Mouse (Mus musculus) limb, embryonic 12.5 days (tissue): Measurements from ENCODE around the gene Olfr209. TPM values are rescaled to one million over a fixed set of nuclear protein-coding genes. Genes with fewer than 3 reads are reported as not detected.

Source experiments
- ATAC-seq: fragments of 200-750 bp; cut with Nextera tagmentation; 2 replicates; pipeline ENCODE4 v1.8.0; 2017; ENCODE audit warnings: low read depth, moderate TSS enrichment; ENCODE audit not compliant: insufficient number of reproducible peaks, insufficient read depth, low FRiP score, low TSS enrichment
- H3K27ac ChIP-seq: fragments of 300-500 bp; sonication (generic); 2 replicates; pipeline ENCODE4 v1.5.1; 2016; ENCODE audit warnings: mild to moderate bottlenecking, moderate library complexity
- H3K27me3 ChIP-seq: fragments of 300-500 bp; sonication (generic); 2 replicates; pipeline ENCODE4 v1.6.1; 2016; ENCODE audit warnings: mild to moderate bottlenecking, moderate library complexity
- H3K36me3 ChIP-seq: fragments of 300-500 bp; sonication (generic); 2 replicates; pipeline ENCODE4 v1.6.1; 2016; ENCODE audit warnings: mild to moderate bottlenecking, moderate library complexity
- H3K4me1 ChIP-seq: fragments of 300-500 bp; sonication (generic); replicated peaks from 2 replicates; pipeline ENCODE4 v1.6.1; 2016
- H3K4me2 ChIP-seq: fragments of 300-500 bp; sonication (generic); 2 replicates; pipeline ENCODE4 v1.6.1; 2016; ENCODE audit warnings: mild to moderate bottlenecking, moderate library complexity
- H3K4me3 ChIP-seq: fragments of 300-500 bp; sonication (generic); replicated peaks from 2 replicates; pipeline ENCODE4 v1.5.1; 2016; ENCODE audit warnings: mild to moderate bottlenecking
- H3K9ac ChIP-seq: fragments of 300-500 bp; sonication (generic); replicated peaks from 2 replicates; pipeline ENCODE4 v1.6.1; 2016; ENCODE audit warnings: mild to moderate bottlenecking, moderate library complexity
- H3K9me3 ChIP-seq: fragments of 300-500 bp; sonication (generic); 2 replicates; pipeline ENCODE4 v1.6.1; 2016; ENCODE audit warnings: mild to moderate bottlenecking, moderate library complexity
- WGBS: fragments of 180-500 bp; shearing (Covaris S2); methylation state at CpG from one replicate; pipeline ENCODE4 v1.1.7; 2016; 5-methylcytosine and 5-hydroxymethylcytosine counted together
- polyA plus RNA-seq: library from polyadenylated mRNA; unstranded; fragments of >200 nt; fragmentation: Nextera tagmentation; extraction: Ambion mirVana; gene quantifications from 2 replicates; pipeline ENCODE4 v1.2.1, GENCODE M21; 2016

Olfr209 gene
- polyA plus RNA-seq: not detected in 2 replicates

DNA sequence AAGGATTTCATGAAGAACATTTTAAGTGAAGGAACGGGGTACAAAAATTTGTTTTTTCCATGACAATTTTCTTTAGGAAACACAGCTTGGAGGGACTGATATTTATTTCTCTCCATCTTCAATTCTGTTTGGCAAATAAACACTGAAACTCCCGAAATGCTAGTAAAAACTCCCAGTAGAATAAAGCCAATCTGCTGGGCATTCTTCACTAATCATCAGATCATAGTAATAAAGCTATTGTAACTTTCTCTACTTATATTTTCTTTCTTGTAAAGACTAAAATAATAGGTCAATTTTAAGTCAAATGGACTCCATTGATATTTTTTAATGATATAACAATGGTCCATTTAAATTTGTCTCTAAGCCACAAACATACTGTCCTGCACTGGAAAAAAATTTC is at the start of gene Olfr209:
Gene Olfr209 (minus strand): TSS at position 101 of the 400 bp plus-strand sequence.
- Histone ChIP-seq H3K27me3 (no peaks in the 10 kb centered on the region), H3K9me3 (no peaks in the 10 kb centered on the region), H3K36me3 (no peaks in the 10 kb centered on the region), H3K9ac (no peak within 1 kb of the TSS), H3K4me3 (no peak within 1 kb of the TSS), H3K4me1 (no peaks in the 10 kb centered on the region), H3K4me2 (no peak within 1 kb of the TSS), H3K27ac (no peak within 1 kb of the TSS)
- 86% methylated on average over 2 of the region's 2 CpGs for WGBS
- ATAC-seq: no peak

DNA sequence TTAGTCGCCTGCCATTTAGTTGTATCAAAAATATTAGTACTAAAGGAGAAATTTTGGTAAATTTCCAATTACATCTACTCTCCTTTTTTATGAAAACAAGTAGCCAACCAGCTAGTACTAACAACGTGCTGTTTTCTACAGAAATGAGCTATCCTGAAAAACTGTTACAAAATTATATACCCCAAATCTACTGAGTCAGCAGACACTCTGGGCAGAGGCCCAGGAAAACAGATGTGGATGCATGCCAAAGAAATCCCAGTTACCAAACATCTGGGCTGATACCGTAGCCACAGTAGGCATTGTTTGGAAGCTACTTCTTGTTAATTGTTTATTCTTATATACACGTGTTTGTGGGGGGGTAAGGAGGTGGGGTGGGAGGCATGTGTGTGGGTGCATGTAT is 49.7 kb upstream of the Olfr209 start:
- no peaks in the 10 kb centered on the region for H3K9me3 ChIP-seq
- H3K4me3 ChIP-seq: no peak overlapping the region
- no peaks in the 10 kb centered on the region for H3K4me1 ChIP-seq
- H3K4me2 ChIP-seq: no peak overlapping the region
- ATAC-seq: no peak
- no peaks in the 10 kb centered on the region for H3K27me3 ChIP-seq
- H3K36me3 ChIP-seq: no peaks in the 10 kb centered on the region
- H3K9ac ChIP-seq: no peak overlapping the region
- H3K27ac ChIP-seq: no peak overlapping the region
- 73% methylated on average over 4 of the region's 4 CpGs for WGBS

DNA sequence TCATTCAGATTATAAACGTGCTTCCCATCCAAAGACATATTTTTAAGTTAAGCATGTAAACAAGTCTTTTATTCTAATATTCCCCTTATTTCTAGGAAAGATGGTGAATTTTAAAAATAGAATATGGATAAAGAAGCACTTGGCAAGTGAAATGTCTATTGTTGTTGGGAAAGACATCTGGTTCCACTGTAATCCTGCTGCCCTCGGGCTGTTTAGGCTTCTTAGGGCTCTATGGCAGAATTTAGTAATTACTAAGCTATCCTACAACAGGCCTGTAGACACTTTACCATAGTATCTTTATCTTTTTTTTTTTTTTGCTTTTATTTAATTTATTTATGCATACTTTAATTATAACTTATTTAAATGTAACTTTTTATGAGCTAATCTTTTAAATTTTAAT is 46.0 kb upstream of the Olfr209 start:
- Histone ChIP-seq H3K9ac (no peak overlapping the region), H3K4me3 (no peak overlapping the region), H3K4me1 (no peaks in the 10 kb centered on the region), H3K36me3 (no peaks in the 10 kb centered on the region), H3K27ac (no peak overlapping the region), H3K9me3 (no peaks in the 10 kb centered on the region), H3K27me3 (no peaks in the 10 kb centered on the region), H3K4me2 (no peak overlapping the region)
- WGBS: 58% methylated on average over 2 of the region's 2 CpGs
- ATAC-seq: no peak

DNA sequence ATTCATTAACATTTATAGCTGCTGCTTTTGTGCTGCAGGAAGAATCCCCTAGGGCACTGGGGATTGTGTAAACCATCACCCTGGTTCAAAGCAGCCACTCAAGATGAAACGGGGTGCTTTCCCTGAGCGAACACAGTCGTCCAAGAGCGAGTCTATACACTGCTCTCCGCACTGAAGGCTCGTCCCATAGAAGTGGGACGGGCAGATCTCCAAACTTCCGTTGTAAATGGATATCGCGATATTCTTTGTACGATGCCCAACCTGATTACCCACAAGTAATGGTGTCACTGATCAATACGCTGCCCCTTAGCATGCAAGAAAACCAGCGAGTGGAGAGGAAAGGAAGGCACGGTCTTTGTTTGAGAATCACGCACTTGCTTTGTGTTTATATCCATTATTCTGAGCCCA is 45.6 kb upstream of the Olfr209 start:
- H3K27me3 ChIP-seq: no peaks in the 10 kb centered on the region
- 56% methylated on average over 15 of the region's 15 CpGs for WGBS
- H3K4me1 ChIP-seq: no peaks in the 10 kb centered on the region
- H3K36me3 ChIP-seq: no peaks in the 10 kb centered on the region
- H3K9me3 ChIP-seq: no peaks in the 10 kb centered on the region
- H3K4me3 ChIP-seq: no peak overlapping the region
- no peak overlapping the region for H3K27ac ChIP-seq
- no peak overlapping the region for H3K4me2 ChIP-seq
- ATAC-seq: no peak
- no peak overlapping the region for H3K9ac ChIP-seq

DNA sequence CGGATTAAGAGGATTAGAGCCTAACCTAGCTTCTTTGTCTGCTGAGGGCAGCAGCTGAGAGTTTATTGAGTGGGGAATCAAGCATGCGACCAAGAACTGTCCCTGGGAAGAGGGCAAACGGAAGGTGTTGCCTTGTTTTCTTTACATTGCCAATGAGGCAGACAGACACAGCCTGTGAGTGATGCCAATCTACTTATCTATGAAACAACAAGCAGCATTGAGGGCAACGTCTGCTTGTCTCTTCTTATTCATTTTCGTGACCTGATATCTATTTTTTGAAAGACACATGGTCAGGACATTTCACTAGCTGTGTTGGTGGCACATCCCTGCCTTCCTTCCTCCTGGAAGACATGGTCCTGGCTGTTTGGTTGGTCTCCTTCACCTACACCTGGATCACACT is 43.2 kb upstream of the Olfr209 start, which contains the start of gene Gabrr3:
Gene Gabrr3 (plus strand): TSS at position 301 of the 400 bp plus-strand sequence.
- WGBS: 74% methylated on average over 5 of the region's 5 CpGs
- no peak within 1 kb of the TSS for H3K27ac ChIP-seq
- no peak within 1 kb of the TSS for H3K4me3 ChIP-seq
- no peak within 1 kb of the TSS for H3K9ac ChIP-seq
- ATAC-seq: no peak
- no peaks in the 10 kb centered on the region for H3K36me3 ChIP-seq
- H3K4me1 ChIP-seq: no peaks in the 10 kb centered on the region
- no peaks in the 10 kb centered on the region for H3K9me3 ChIP-seq
- H3K27me3 ChIP-seq: no peaks in the 10 kb centered on the region
- H3K4me2 ChIP-seq: no peak within 1 kb of the TSS

DNA sequence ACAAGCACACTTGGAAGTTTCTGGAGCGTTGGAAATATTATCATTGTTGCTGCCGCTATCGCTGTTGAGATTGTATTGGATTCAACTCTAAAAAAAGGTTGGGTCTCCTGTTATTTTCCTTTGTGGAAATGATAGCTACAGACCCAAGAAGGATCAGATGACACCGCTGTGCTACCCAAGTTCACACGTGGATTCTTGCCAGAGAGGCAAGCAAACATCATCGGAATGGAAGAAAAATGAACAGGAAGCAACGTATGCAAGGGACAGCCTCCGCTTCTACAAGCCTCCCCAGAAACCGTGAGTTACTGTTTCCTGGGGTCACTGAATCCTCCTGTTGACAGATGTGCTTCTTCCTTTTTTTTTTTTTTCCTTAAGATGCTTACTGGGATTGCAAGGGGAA is 41.0 kb upstream of the Olfr209 start:
- Histone ChIP-seq H3K9me3 (no peaks in the 10 kb centered on the region), H3K9ac (no peak overlapping the region), H3K36me3 (no peaks in the 10 kb centered on the region), H3K4me1 (no peaks in the 10 kb centered on the region), H3K27ac (no peak overlapping the region), H3K4me3 (no peak overlapping the region), H3K4me2 (no peak overlapping the region), H3K27me3 (no peaks in the 10 kb centered on the region)
- no peak for ATAC-seq
- 79% methylated on average over 9 of the region's 9 CpGs for WGBS

DNA sequence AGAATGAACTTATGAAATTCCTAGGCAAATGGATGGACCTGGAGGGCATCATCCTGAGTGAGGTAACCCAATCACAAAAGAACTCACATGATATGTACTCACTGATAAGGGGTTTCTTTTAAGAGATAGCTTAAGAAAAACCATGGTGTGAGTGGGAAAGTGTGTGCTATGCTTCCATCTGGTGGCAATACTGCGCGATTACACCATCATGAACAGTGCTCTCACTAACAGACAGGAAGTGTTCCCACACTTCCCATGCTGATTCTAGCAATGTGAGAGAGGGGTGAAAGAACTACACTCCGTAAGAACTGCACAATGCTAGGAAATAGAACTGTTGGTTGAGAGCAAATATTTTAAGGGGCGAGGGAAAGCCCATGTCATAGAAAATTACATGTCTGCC is 39.9 kb upstream of the Olfr209 start:
- no peak overlapping the region for H3K27ac ChIP-seq
- no peaks in the 10 kb centered on the region for H3K27me3 ChIP-seq
- H3K9ac ChIP-seq: no peak overlapping the region
- H3K9me3 ChIP-seq: no peaks in the 10 kb centered on the region
- H3K4me2 ChIP-seq: no peak overlapping the region
- no peaks in the 10 kb centered on the region for H3K36me3 ChIP-seq
- no peak; the same call in 1 of the 2 replicates for ATAC-seq
- WGBS: 20% methylated on average over 4 of the region's 4 CpGs
- H3K4me1 ChIP-seq: no peaks in the 10 kb centered on the region
- H3K4me3 ChIP-seq: no peak overlapping the region

DNA sequence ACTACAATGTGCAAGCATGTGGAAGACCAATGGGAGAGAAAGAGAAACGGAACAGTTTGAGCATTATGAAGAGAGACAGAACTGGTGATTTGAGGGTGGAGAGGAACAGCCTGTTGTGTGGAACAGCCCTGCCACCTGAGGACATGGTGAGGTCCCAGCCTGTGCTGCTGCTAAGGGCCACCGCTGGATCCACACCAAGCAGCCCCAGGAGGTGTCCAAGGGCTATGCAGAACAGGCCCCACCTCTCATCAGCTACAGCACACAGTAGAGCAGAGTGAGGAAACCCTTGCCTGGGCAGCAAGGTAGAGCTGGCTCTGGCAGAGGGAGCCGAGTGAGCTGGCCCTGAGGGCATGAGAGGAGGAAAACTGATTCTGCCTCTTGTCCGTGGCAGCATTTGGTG is 38.2 kb upstream of the Olfr209 start:
- H3K36me3 ChIP-seq: no peaks in the 10 kb centered on the region
- H3K4me2 ChIP-seq: no peak overlapping the region
- 76% methylated on average over 4 of the region's 4 CpGs for WGBS
- no peak overlapping the region for H3K27ac ChIP-seq
- H3K4me3 ChIP-seq: no peak overlapping the region
- H3K27me3 ChIP-seq: no peaks in the 10 kb centered on the region
- peak; percentile 15; the same call in 1 of the 2 replicates for ATAC-seq
- H3K9me3 ChIP-seq: no peaks in the 10 kb centered on the region
- no peak overlapping the region for H3K9ac ChIP-seq
- no peaks in the 10 kb centered on the region for H3K4me1 ChIP-seq

DNA sequence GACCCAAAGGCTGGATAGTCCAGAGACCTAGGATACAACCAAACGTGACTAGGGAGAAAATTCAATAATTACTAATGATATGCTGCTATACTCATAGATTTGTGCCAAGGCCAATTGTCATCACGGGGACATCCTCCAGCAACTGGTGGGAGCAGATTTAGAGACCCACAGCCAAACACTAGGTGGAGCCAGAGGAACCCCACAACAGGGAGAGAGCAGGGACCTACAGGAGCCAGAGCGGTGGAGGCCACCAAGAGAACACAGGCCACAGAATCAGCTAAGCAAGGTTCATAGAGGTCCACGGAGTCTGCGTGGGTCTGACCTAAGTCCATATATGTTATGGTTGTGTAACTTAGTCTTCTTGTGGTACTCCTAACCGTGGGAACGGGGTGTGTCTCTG is 37.3 kb upstream of the Olfr209 start:
- no peak overlapping the region for H3K4me2 ChIP-seq
- H3K27me3 ChIP-seq: no peaks in the 10 kb centered on the region
- 74% methylated on average over 7 of the region's 7 CpGs for WGBS
- ATAC-seq: no peak
- H3K4me3 ChIP-seq: no peak overlapping the region
- H3K9ac ChIP-seq: no peak overlapping the region
- no peaks in the 10 kb centered on the region for H3K9me3 ChIP-seq
- no peaks in the 10 kb centered on the region for H3K4me1 ChIP-seq
- no peak overlapping the region for H3K27ac ChIP-seq
- no peaks in the 10 kb centered on the region for H3K36me3 ChIP-seq

DNA sequence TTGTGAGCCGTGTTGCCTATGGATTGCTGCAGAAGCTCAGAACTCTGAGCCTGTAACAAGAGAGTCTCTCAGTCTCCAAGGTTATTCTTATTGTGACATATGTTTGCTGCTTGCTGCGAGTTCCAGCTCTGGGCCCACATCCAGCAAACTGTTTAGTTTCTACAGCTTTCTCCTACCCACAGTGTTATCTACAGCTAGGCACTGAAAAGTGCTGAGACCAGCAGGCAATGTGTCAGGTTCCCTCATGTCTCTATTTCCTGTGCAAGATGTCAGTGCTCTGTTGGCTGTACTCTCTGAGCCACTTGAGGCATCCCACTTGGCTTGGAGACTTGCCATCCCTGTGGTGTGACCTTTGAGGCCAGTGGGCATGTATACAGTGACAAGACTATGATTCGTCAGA is 29.5 kb upstream of the Olfr209 start:
- H3K4me1 ChIP-seq: no peaks in the 10 kb centered on the region
- no peaks in the 10 kb centered on the region for H3K9me3 ChIP-seq
- ATAC-seq: no peak
- no peaks in the 10 kb centered on the region for H3K27me3 ChIP-seq
- WGBS: 73% methylated on average over 3 of the region's 3 CpGs
- H3K9ac ChIP-seq: no peak overlapping the region
- H3K27ac ChIP-seq: no peak overlapping the region
- no peak overlapping the region for H3K4me3 ChIP-seq
- H3K4me2 ChIP-seq: no peak overlapping the region
- no peaks in the 10 kb centered on the region for H3K36me3 ChIP-seq

DNA sequence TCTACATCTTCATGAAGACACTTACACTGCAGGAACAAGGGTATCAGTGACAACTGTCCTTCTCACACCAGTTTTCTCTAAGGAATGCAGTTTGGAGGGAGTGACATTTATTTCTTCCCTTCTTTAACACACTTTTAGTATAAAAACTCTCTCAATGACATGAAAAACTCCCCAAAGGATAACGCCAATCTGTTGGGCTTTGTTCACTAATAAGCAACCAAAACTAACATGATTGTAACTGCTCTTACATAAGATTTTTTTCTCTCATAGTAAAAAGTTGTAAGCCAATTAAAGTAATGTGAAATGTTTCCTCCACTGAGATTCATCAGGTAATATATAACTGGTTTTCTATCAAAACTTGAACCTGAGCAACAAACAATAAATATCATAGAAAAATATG is 14.6 kb downstream of the Olfr209 start, which contains the start of gene Olfr206:
Gene Olfr206 (minus strand): TSS at position 101 of the 400 bp plus-strand sequence.
- Histone ChIP-seq H3K4me2 (no peak within 1 kb of the TSS), H3K27ac (no peak within 1 kb of the TSS), H3K4me1 (no peaks in the 10 kb centered on the region), H3K9ac (no peak within 1 kb of the TSS), H3K27me3 (no peaks in the 10 kb centered on the region), H3K4me3 (no peak within 1 kb of the TSS), H3K9me3 (no peaks in the 10 kb centered on the region), H3K36me3 (no peaks in the 10 kb centered on the region)
- no peak for ATAC-seq
- WGBS: 79% methylated on average over 1 of the region's 1 CpGs

DNA sequence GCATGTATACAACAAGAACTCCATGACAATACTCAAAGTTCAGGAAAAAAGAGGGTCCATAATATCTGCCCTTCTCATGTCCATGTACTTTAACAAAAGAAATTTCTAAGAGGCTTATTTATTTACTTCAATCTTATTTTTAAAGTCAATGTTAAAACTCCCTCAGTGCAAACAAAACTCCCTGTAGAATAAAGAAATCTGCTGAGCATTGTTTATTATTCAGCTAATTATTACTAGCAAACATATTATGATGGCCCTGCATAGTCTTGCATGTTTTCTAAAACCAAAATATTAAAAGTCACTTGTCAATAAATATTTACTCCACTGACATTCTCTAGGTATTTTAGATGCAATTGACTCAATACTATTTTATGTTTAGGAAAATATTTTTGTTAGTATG is 32.8 kb downstream of the Olfr209 start, which contains the start of gene Olfr205:
Gene Olfr205 (minus strand): TSS at position 101 of the 400 bp plus-strand sequence.
- no peak for ATAC-seq
- Histone ChIP-seq H3K36me3 (no peaks in the 10 kb centered on the region), H3K27me3 (no peaks in the 10 kb centered on the region), H3K9me3 (0 out of 2 replicates have a peak, but pooled peaks cover 3% of the 10 kb centered on the region), H3K4me1 (no peaks in the 10 kb centered on the region), H3K27ac (no peak within 1 kb of the TSS), H3K9ac (no peak within 1 kb of the TSS), H3K4me3 (no peak within 1 kb of the TSS), H3K4me2 (no peak within 1 kb of the TSS)
